Mouse (Mus musculus): ENCODE measurements around the gene Cd81. TPM values are rescaled to one million over a fixed set of nuclear protein-coding genes. Genes with fewer than 3 reads are reported as not detected.
A peak's percentile ranks its signal among the peaks of the same experiment; 100 is the strongest.

Gene Cd81
- total RNA-seq, 2 experiments from 2014 or later, result 659 to 670 TPM

DNA sequence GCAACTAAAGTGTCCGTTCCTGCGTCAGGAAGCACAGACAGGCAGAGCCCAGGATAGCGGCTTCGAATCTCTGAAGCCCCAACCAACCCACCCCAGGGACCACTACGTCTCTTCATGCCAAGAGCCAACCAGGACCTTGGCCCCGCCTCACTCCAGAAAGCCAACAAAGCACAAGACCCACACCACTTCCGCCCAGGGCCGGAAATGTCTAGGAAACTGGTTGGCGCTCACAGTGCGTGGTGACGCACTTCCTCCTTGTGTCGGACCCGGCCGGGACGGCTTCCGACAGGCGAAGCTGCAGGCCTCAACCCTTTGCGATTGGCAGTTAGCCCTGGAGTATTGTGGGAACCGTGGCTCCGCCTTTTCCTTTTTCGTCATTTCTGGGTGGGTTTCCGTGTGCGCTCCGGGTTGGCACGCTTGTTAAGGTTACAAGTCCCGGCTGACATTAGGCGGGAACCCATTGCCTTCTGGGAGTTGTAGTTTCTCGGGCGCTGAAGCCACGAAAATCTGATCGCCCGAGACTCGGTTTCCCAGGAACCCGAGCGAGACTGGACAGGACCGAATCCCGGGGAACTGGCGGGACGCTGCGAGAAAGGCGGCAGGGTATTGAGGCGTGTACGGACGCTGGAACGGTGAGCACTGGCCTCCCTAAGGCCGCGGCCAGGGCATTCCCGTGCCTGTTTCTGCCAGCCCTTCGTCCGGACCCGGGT lies 16.5 kb downstream of the Cd81 start, which contains the start of gene Tssc4:
Tssc4 (plus strand) TSS at position 368 of the 710 bp plus-strand sequence.
- DNase-seq (ENCODE audit: low spot score in 2 of 2), result peak; percentile 78 to 95

DNA sequence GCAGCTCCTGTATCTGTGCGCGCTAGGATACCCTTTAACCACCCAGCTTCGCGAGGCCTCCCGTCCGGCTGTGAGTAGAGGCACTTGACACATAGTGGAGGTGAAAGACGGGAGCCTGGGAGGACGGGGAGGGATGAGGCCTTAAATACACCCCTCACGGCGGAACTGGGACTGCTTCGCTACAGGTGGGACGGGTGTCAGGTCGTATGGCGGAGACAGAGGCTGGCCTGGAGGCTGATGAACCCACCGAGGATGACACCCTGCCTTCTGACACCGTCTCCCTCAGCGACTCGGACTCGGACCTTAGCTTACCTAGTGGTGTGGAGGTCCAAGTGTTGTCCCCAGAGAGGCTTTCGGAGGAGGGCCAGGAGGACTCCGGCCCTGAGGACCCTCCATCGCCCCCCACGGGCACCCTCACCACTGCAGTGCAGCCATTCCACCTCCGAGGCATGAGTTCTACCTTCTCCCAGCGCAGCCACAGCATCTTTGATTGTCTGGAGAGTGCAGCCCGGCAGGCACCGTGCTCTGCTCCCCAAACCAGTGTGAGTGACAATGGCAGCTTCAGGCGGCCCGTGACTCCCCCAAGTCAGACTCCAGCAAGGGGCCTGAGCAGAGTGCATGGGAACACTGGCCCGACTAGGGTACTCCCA lies 17.3 kb downstream of the Cd81 start:
- no peak for DNase-seq (ENCODE audit: low spot score in 2 of 2)

DNA sequence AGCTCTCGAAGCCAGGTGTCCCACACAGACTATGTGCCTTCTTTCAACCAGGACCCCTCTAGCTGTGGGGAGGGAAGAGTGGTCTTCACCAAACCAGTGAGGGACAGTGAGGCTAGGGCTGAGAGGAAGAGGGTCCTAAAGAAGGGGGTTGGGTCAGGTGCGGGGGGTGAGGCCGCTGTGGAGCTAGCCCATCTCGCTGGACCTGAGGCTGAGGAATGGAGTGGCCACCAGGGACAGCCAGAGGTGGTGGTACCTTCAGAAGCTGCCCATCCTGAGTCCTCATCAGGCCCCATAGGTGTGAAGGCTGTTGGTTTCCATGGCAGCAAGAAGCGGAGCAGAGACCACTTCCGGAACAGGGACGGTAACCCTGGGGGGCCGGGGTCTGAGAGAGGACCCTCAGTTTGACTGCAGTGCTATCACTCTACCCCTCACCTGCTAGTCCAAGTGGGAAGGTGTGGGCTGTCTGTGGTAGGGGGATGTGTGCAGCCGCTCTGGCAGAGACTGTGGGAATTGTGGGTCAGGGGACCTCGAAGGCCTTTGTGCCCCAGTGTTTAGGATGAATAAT lies 18.0 kb downstream of the Cd81 start:
- no peak for DNase-seq (ENCODE audit: low spot score in 2 of 2)

DNA sequence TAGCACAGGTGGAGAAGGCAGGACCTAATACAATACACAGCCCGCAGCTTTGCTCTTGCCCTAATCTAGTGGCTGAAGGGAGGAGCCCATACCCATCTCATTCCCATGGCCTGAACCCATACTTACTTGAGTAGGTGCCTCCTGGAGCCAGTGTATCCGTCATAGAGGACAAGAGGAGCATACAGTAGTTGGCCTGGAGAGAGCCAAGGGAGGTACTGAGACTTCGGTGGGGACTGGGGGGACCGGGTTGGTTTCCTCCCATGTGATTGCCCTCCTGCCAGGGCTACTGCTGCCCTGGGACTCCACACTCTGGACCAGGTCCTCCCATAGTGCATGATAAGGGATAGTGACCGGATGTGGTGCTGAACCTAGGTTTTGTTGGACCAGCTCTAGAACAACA lies 20.1 kb downstream of the Cd81 start:
- no peak for DNase-seq (ENCODE audit: low spot score in 2 of 2)

DNA sequence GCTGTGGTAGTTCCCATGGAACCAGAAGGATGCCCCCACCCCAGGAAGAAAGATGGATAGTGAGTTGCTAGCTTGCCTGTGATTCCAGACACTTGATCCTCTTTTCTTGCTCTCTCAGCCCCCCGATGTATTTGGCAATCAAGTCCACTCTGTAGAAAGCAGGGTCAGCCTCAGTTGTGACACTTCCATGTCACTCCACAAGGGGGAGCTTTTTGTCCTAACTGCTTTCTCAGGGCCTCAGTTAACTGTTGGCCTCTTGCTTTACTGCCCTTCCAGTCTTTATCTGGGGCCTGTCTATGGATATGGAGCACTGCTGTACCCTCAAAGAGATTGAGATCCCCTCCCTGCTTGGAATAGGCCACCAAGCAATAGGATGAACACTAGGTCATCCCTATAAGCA lies 20.5 kb downstream of the Cd81 start:
- no peak for DNase-seq (ENCODE audit: low spot score in 2 of 2)

DNA sequence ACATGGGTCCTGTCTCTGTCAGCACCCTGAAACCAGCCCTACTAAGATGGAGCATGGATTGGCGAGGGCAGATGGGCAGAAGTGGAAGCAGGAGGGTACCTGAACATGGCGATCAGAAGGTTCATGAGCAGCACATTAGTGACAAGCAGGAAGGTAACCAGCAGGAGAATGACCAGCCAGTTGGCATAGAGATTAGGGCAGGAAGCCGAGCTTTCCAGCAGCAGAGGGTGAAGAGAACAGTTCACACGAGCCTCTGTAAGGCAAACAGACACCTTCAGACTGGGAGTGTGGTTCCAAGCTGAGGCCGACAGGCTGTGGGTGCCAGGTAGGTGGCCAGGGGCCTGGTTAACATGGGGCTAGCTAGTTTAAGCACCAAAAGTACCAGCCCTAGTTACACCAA lies 22.9 kb downstream of the Cd81 start:
- DNase-seq (ENCODE audit: low spot score in 2 of 2), result no peak

DNA sequence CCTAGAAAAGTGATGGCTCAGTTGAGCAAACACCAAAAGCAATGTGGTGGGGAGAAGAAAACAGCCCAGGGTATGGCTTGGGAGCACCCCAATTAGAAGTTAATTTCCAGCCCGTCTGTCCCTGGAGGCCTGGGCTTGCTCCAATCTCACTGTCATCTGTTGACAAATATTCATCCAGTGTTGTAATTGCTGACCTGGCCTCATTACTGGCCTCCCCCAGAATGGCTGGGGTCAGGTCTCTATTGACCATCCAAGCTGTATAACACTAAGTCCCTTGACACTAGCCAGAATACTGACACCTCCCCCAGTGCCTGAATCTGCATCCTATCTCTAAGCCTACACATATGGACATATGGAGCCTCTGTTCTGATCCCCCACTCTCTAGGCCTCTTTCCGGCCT lies 24.8 kb downstream of the Cd81 start:
- DNase-seq (ENCODE audit: low spot score in 2 of 2), result no peak

DNA sequence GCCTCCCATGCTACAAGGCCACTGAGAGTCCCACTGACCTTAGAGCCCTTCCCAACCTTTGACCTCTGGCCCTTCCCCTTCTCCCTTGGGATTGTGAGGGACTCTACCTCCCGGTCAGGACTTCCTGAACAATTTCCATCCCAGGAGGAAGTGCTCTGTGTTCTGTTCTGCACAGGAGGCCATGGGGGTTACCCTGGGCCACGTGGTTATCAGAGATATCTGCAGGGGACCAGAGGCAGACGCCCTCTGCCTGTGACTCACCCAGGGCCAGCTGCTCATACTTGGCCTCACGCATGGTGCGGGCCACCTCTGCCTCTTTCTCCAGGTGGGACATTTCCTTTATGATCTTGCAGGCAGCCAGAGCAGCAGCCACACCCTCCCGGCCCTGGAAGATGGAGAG lies 29.5 kb downstream of the Cd81 start:
- DNase-seq (ENCODE audit: low spot score in 2 of 2), result no peak

DNA sequence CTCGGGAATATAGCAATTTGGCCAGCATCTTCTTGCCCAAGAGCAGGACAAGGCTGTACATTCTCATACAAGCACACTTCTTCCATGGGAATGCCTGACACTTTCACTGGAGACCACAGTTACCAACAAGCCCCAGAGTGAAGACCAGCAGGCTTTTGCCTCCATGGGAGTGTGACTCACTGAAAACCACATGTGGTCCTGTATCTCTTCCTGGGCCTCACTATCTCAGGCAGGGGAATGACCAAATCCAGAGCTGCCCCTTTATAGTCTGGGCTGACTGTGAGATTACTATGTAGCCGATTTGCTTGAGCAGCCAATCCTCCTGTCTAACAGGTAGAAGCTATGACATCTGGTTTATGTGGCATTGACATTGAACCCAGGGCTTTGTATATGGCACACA lies 31.2 kb downstream of the Cd81 start:
- DNase-seq (ENCODE audit: low spot score in 2 of 2), result no peak

DNA sequence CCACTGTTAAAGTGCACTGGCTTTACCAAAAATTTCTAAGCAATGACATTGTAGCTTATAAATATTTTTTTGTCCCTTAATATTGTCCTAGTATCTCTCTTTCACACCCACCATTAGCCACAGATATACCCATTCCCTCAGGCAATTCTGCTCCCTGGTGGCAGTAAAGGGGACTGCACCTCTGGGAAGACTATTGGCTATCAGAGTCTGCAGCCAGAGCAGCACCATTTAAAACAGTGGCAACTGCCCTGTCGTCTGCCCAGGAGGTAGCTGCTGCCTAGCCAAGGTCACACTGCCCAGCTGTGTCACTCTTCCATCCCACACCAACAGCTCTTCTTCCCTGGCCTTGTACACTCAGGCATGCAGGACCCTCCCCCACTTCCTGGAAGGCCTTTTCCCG lies 33.8 kb downstream of the Cd81 start:
- DNase-seq (ENCODE audit: low spot score in 2 of 2), result peak in 1 of 2 experiments; percentile 45

DNA sequence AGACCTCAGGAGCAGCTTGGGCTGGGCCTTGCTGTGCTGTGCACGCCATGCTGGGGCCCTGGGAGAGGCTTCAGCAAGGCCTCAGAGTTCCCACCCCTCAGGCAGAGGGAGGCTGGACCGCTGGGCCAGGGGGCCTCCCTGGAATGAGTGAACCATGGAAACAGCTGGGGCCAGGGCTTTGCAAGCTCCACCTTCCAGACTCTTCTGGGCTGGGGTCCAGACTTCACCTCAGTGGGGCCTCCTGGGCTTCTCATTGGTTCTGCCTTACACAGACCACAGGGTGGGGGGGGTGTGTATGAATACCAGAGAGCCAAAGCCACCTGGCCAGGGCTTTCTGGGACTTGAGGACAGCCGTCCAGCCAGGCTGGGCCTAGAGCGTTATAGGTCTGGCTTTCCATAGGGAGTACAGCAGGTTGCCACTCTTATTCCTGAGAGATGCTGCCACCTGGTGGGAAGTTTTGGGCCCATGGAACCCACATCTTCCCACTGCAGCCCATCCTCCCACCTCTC lies 34.6 kb downstream of the Cd81 start:
- DNase-seq (ENCODE audit: low spot score in 2 of 2), result no peak

DNA sequence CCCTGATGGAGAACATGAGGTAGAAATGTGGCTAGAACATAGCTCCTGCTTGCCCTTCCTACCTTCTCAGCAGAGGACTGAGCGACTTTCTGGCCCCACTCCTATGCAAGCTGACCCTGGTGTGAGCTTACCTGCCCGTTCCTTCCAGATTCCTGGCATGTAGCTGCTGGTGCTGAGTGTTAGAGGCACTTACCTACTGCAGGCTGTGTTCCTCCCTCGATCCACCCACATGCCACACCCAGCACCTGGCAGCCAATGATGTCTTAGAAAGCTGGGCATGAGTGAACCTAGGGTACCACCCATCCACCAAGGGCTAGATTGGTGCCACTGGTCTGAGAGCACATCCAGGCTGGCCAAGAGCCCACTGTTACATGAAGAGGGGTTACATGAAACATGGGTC lies 41.3 kb downstream of the Cd81 start:
- DNase-seq (ENCODE audit: low spot score in 2 of 2), result no peak

DNA sequence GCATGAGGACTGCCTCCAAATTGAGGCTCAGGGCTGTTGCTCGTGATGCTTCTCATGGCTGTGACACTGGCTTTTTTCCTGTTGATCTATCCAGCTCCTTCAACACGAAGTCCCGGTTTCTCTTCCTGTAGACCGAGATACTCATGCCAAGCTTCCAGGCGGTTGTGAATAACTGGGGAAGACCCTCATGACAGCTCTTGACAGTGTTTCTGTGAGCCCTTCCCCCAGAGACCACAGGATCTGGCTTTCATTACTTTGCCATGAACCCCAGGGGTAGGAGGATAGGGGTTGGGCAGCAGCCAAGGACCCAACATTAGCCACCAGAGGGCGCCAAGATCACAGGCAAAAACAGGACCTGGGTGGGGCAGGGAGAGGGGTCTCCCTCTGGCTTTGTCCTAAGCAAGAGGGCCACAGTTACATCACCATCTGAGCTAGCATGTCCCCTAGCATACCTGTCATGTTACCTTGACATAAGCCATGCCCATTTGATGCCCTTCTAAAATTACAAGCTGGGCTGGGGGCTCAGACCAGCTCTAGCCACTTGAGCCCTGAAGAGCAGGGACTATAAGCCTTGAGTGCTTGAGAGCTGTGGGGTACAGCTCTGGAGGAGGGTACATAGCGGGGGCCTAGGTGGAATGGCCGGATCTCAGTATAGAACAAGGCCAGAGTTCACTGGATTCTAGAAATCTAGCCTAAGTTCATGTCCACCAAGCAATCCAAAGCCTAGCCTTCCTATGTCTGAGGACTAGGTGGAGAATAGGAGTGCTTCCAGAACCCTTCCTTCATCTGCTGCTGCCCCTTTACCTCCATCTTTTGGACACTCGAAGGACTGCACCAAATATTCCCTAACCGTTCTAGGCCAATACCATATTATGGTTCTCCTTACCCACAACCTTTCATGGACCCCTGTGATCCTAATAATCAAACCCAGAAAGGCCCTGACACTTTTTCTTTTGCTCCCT lies 42.3 kb downstream of the Cd81 start, which contains the start of gene Trpm5:
Trpm5 (minus strand) TSS at position 51 of the 962 bp plus-strand sequence.
- peak; percentile 43 to 50 for DNase-seq (ENCODE audit: low spot score in 2 of 2)

DNA sequence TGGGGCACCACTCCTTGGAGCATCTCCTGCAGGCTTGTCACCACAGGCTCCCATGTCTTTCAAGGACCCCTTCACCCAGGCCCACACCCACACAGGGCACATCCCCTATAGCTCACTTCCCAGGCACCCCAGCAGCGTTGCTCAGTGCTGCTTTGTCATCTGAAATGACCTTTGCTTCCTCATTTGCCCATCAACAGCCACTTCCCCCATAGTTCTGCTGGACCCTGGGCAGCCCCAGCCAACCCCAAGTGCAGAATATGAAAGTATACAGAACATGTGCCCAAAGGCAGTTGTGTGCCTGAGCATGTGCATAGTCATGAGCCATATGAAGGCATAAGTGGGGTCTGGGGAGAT lies 43.0 kb downstream of the Cd81 start:
- no peak for DNase-seq (ENCODE audit: low spot score in 2 of 2)

DNA sequence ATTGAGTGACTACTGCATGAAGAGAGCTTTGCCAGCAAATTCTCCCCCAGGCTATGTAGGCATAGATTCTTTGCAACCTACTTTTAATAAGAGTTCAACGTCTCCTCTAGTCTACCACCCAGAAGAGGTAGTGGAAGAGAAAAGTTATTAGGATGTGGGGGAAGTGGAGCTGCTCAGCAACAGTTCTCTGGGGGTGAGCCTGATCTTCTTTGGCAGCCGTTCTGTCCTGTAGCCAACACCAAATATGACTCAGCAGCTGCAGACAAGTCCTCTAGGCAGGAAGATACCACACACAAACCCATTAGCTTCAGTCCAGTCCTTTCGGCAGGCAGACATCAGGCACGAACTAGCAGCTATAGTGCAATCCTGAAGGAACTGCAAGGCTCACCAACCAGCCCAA lies 48.2 kb downstream of the Cd81 start:
- no peak for DNase-seq (ENCODE audit: low spot score in 2 of 2)

DNA sequence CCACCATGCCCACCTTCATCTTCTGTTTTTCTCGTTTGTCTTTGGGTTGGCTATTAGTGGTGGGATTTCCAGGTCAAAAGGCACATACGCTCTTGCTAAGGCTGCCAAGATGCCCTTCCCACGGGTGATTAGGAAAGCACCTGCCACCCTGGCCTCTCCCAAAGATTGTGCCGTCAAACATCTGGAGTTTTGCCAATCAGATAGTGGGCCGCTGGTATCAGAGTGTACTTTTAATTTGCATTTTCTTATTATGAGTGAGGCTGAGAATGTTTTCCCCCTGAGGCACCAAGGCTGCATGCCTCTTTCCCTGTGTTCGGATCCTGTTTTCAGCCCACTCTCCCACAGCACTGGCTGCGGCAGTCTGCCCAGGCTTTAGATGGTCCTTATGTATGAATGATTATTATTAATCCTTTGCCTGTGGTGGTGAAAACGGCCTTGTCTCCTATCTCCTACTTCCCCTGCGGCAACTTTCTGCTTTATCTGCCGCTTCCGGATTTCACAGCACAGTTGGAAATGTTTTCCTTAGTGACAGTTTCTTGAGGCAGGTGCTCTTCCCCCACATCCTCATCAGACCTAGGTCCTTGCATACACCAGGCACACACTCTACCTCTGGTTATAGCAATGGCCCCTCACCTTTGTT lies 52.8 kb downstream of the Cd81 start:
- no peak for DNase-seq (ENCODE audit: low spot score in 2 of 2)

DNA sequence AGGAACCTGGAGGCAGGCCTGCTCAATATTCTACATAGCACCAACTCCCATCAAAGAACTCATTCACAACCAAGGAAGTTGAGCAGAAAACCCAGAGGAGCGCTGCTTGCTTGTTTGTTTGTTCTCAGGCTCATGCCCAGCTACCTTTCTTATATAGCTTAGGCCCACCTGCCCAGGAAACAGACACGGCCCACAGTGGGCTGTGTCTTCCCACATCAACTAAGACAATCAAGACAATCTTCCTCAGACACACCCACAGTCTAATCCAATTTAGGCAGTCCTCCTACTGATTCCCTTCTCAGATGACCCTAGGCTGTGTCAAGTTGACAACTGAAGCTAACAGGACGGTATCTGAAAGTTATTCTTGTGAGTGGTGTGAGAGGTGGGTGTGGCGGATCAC lies 53.5 kb downstream of the Cd81 start, which contains the start of gene Kcnq1:
Kcnq1 (plus strand) TSS at position 301 of the 400 bp plus-strand sequence.
- DNase-seq (ENCODE audit: low spot score in 2 of 2), result no peak

DNA sequence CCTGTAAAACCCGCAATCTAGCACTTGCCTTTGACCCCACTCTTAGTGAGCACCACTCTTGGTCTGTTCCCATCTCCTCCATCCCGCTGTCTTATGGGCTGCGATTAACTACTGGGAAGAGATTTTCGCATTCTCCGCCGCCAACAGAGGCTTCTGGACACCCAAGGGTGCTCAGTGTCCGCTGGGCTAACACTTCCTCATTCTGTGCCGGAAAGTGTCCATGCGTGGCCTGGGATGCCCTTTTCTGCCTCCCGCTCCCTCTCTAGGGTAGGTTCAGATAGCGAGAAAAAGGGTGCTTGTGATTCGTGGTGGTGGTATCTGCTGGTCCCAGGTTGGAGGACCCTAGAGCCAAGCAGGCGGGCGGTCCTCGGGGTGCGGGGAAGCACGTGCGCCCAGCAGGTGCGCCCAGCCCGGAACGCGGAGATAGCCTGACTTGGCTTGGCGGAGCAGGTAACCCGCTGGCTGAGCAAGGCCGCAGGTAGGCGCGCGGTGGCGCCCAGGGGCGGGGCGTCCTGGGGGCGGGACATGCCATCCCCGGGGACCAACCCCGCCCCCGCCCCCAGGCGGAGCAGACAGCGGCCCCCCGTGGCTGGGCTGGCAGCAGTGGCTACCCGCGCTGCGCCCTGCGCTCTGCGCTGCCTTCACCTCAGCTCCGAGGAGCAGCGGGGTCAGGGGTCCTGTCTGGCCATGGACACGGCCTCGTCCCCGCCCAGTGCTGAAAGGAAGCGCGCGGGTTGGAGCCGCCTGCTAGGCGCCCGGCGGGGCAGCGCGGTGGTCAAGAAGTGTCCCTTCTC lies 54.3 kb downstream of the Cd81 start:
- DNase-seq (ENCODE audit: low spot score in 2 of 2), result no peak

DNA sequence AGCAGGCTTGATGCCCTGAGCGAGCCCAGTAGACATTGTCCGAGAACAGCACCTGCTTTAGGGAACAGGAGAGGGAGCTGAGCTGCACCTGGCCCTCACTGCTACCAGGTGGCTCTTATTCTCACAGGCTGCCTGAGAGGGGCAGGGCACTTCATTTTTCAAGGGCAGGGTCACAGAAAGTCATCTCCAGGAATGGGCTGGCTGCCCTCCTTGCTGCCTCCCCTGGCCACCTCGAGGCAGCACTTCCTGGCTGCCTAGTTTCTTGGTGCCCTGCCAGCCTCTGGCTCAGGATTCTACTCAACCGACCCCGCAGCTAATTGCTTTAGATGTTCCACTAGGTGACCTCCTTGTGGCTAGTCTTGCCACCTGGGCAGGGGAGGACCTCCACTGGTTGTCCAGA lies 55.7 kb downstream of the Cd81 start:
- DNase-seq (ENCODE audit: low spot score in 2 of 2), result no peak
